ENCODE assay signal across 8 mouse cellular contexts in genomic region chr1:120032804-120033468, GRCm38 (mm10). TPM values are rescaled to one million over a fixed set of nuclear protein-coding genes. Genes with fewer than 3 reads are reported as not detected.
DNase-seq lines count a peak whose midpoint lies in the region; ATAC-seq and TF ChIP-seq lines count a peak whose summit lies in the region.

No protein-coding gene starts in this region.

- H3K9ac ChIP-seq in heart, embryonic 13.5 days, result no peak overlapping the region
- H3K9ac ChIP-seq in kidney, postnatal 0 days (ENCODE audit: low read depth, low read length), result 0 out of 2 replicates have a peak overlapping the region, but pooled peaks have one; percentile 4
- no peak overlapping the region for H3K9ac ChIP-seq in liver, embryonic 11.5 days (ENCODE audit: low read depth, low read length)

- peak; percentile 89 for DNase-seq in CD4-positive, CD25-positive, alpha-beta regulatory T cell, adult 2 months (ENCODE audit: low read depth, low spot score)
- peak; percentile 87 for DNase-seq in brain, embryonic 14.5 days (ENCODE audit: low read depth)
- DNase-seq in fibroblast of lung, adult 2 months (ENCODE audit: low read depth), result peak; percentile 52
- DNase-seq in kidney, postnatal 0 days (ENCODE audit: low spot score), result peak; percentile 89
- DNase-seq in liver, embryonic 11.5 days (ENCODE audit: low spot score), result peak; percentile 61
- peak; percentile 71 to 78 for DNase-seq in natural killer cell, adult 2 months (ENCODE audit: low spot score in 2 of 2)
- DNase-seq in splenic B cell, adult 2 months (ENCODE audit: low read depth, low spot score), result peak; percentile 63

- no peak overlapping the region for H3K27ac ChIP-seq in heart, embryonic 13.5 days (replicated peaks)
- H3K27ac ChIP-seq in kidney, postnatal 0 days, result no peak overlapping the region
- H3K27ac ChIP-seq in liver, embryonic 11.5 days (ENCODE audit: low read depth, low read length), result no peak overlapping the region

- ATAC-seq in heart, embryonic 13.5 days (ENCODE audit: extremely low read depth, insufficient number of reproducible peaks, low FRiP score, low TSS enrichment), result no peak; the same call in 1 of the 2 replicates
- peak; percentile 92 for ATAC-seq in kidney, postnatal 0 days (replicated peaks; ENCODE audit: low FRiP score, low read depth)
- peak; percentile 75 for ATAC-seq in liver, embryonic 11.5 days (replicated peaks; ENCODE audit: low FRiP score)

- H3K4me3 ChIP-seq in heart, embryonic 13.5 days, result no peak overlapping the region
- H3K4me3 ChIP-seq in kidney, postnatal 0 days (replicated peaks; ENCODE audit: low read depth, low read length), result no peak overlapping the region
- no peak overlapping the region for H3K4me3 ChIP-seq in liver, embryonic 11.5 days (ENCODE audit: low read depth, low read length)

- WGBS in heart, embryonic 13.5 days, result 40% methylated on average over 10 of the region's 10 CpGs
- WGBS in kidney, postnatal 0 days, result 35% methylated on average over 10 of the region's 10 CpGs
- WGBS in liver, embryonic 11.5 days, result 41% methylated on average over 10 of the region's 10 CpGs

- H3K36me3 ChIP-seq in heart, embryonic 13.5 days, result no peaks in the 10 kb centered on the region
- H3K36me3 ChIP-seq in kidney, postnatal 0 days (ENCODE audit: insufficient read depth, low read length), result no peaks in the 10 kb centered on the region
- no peaks in the 10 kb centered on the region for H3K36me3 ChIP-seq in liver, embryonic 11.5 days (ENCODE audit: control insufficient read depth, insufficient read depth, low read length)
- no peaks in the 10 kb centered on the region for H3K36me3 ChIP-seq in splenic B cell, adult 2 months (ENCODE audit: control insufficient read depth, insufficient read depth, low read length, poor library complexity, severe bottlenecking)

- no peaks in the 10 kb centered on the region for H3K9me3 ChIP-seq in heart, embryonic 13.5 days
- H3K9me3 ChIP-seq in kidney, postnatal 0 days (replicated peaks; ENCODE audit: low read length), result no peaks in the 10 kb centered on the region
- no peaks in the 10 kb centered on the region for H3K9me3 ChIP-seq in liver, embryonic 11.5 days (ENCODE audit: control insufficient read depth, low read length)

- TF ChIP-seq CTCF in brain, embryonic 14.5 days (IDR thresholded peaks at IDR 0.05; ENCODE audit: borderline replicate concordance, extremely low read depth, insufficient read depth, insufficient read length), result peak; percentile 95
- peak; percentile 99 for TF ChIP-seq CTCF in kidney, postnatal 0 days (IDR thresholded peaks at IDR 0.05; ENCODE audit: low read depth)

- H3K4me2 ChIP-seq in heart, embryonic 13.5 days, result peak overlapping the region; percentile 35; the same call in 1 of the 2 replicates
- H3K4me2 ChIP-seq in kidney, postnatal 0 days (ENCODE audit: low read length), result no peak overlapping the region
- H3K4me2 ChIP-seq in liver, embryonic 11.5 days, result no peak overlapping the region

- peaks cover 22% of the 10 kb centered on the region for H3K4me1 ChIP-seq in heart, embryonic 13.5 days
- H3K4me1 ChIP-seq in kidney, postnatal 0 days (replicated peaks; ENCODE audit: insufficient read depth, low read length), result no peaks in the 10 kb centered on the region
- H3K4me1 ChIP-seq in liver, embryonic 11.5 days (replicated peaks; ENCODE audit: control insufficient read depth, insufficient read depth, low read length), result no peaks in the 10 kb centered on the region

- 0 out of 2 replicates have a peak, but pooled peaks cover 3% of the 10 kb centered on the region for H3K27me3 ChIP-seq in heart, embryonic 13.5 days (replicated peaks)
- no peaks in the 10 kb centered on the region for H3K27me3 ChIP-seq in kidney, postnatal 0 days (ENCODE audit: insufficient read depth, low read length)
- no peaks in the 10 kb centered on the region for H3K27me3 ChIP-seq in liver, embryonic 11.5 days (replicated peaks; ENCODE audit: control insufficient read depth, insufficient read depth, low read length)
- no peaks in the 10 kb centered on the region for H3K27me3 ChIP-seq in splenic B cell, adult 2 months (ENCODE audit: control insufficient read depth, insufficient read depth, low read length, poor library complexity, severe bottlenecking)

- TF ChIP-seq POLR2A in brain, embryonic 14.5 days (IDR thresholded peaks at IDR 0.05; ENCODE audit: borderline replicate concordance, extremely low read depth, insufficient read depth, insufficient read length, poor library complexity, severe bottlenecking), result no peak

RNA-seq across cellular contexts. Expression of gene Sctr, which starts 26.2 kb away (rescaled TPM):
- polyA plus RNA-seq in brain, embryonic 14.5 days (2012; rRNA removed), result 1.2 and 1.7 TPM in 2 replicates
- polyA plus RNA-seq in heart, embryonic 13.5 days (2015; fragmentation: Nextera tagmentation; extraction: Ambion mirVana), result 0.09 TPM in 2 replicates
- 0.63 and 0.75 TPM in 2 replicates for polyA plus RNA-seq in kidney, postnatal 0 days (2015; fragmentation: Nextera tagmentation; extraction: Ambion mirVana)
- polyA plus RNA-seq in liver, embryonic 11.5 days (2014; fragmentation: Nextera tagmentation; extraction: Ambion mirVana), result not detected in 2 replicates

RNA-seq across cellular contexts. Expression of gene Cfap221, which starts 35.9 kb away (rescaled TPM):
- polyA plus RNA-seq in brain, embryonic 14.5 days (2012; rRNA removed), result 0.13 and 0.52 TPM in 2 replicates
- not detected in 2 replicates for polyA plus RNA-seq in heart, embryonic 13.5 days (2015; fragmentation: Nextera tagmentation; extraction: Ambion mirVana)
- polyA plus RNA-seq in kidney, postnatal 0 days (2015; fragmentation: Nextera tagmentation; extraction: Ambion mirVana), result not detected in 2 replicates
- polyA plus RNA-seq in liver, embryonic 11.5 days (2014; fragmentation: Nextera tagmentation; extraction: Ambion mirVana), result 0.29 TPM in 1 of 2 replicates, not detected in the other

RNA-seq across cellular contexts. Expression of gene Tmem37, which starts 40.9 kb away (rescaled TPM):
- 5.0 and 5.4 TPM in 2 replicates for polyA plus RNA-seq in brain, embryonic 14.5 days (2012; rRNA removed)
- polyA plus RNA-seq in heart, embryonic 13.5 days (2015; fragmentation: Nextera tagmentation; extraction: Ambion mirVana), result 14.7 and 16.6 TPM in 2 replicates
- polyA plus RNA-seq in kidney, postnatal 0 days (2015; fragmentation: Nextera tagmentation; extraction: Ambion mirVana), result 166 and 180 TPM in 2 replicates
- 39.7 and 40.7 TPM in 2 replicates for polyA plus RNA-seq in liver, embryonic 11.5 days (2014; fragmentation: Nextera tagmentation; extraction: Ambion mirVana)
